Mouse (Mus musculus) stomach, postnatal 0 days (tissue): ENCODE measurements around the gene Urb2.

Experiments used
- CTCF ChIP-seq: IDR thresholded peaks from 2 replicates; pipeline ENCODE4 v1.5.1; 2016; ENCODE audit warnings: antibody characterized with exemption, low read depth, mild to moderate bottlenecking, moderate library complexity
- EP300 ChIP-seq: optimal IDR thresholded peaks from 2 replicates; pipeline ENCODE3; 2016; ENCODE audit warnings: antibody characterized with exemption

GRCm38 (mm10) chr8:124021237-124022227, at the start of gene Urb2, which contains the start of gene Taf5l:
- TF ChIP-seq EP300 (no peak), CTCF (no peak)
